Mouse (Mus musculus): Measurements from ENCODE around the gene Slc17a8. TPM values are rescaled to one million over a fixed set of nuclear protein-coding genes. Genes with fewer than 3 reads are reported as not detected.
"Not testable (repeated sequence)": the region's sequence is repeated elsewhere in the genome, so short reads cannot be mapped to it uniquely, and the experiment has no call there.

The Slc17a8 gene
- polyA plus RNA-seq (2015; fragmentation: Nextera tagmentation; extraction: Ambion mirVana) = 0.06 TPM in 1 of 2 replicates, not detected in the other

DNA sequence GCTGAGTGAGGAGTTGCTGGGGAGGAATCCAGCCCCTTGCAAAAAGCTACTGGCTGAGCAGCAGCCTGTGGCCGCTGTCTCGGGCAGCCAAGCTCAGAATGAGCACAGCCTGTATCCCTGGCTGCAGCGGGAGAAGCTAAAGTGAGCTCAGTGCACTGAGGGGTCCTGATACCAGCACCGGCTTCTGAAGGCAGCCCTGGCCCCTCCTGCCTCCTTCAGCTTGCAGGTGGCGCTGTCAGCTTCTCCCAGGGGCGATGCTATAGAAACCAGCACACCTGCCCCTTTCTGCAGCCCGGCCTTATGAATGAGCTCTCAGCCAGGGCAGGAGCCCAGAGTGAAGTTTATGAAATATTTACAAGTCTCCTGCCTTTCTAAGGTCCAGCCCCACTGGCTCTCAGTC is at the start of gene Slc17a8:
TSS of gene Slc17a8 (minus strand) at position 125 of the 400 bp plus-strand sequence.
- H3K9me3 ChIP-seq (replicated peaks; ENCODE audit: control insufficient read depth, low read length) = no peaks in the 10 kb centered on the region
- no peak within 1 kb of the TSS for H3K4me3 ChIP-seq (ENCODE audit: low read depth, low read length)
- no peaks in the 10 kb centered on the region for H3K36me3 ChIP-seq (ENCODE audit: control insufficient read depth, insufficient read depth)
- 54% methylated on average over 7 of the region's 7 CpGs for WGBS (ENCODE audit: insufficient replicate concordance)
- H3K4me1 ChIP-seq (ENCODE audit: control insufficient read depth, low read depth, low read length) = no peaks in the 10 kb centered on the region
- no peak for ATAC-seq (ENCODE audit: low read depth)
- H3K27ac ChIP-seq (ENCODE audit: low read length) = no peak within 1 kb of the TSS
- no peaks in the 10 kb centered on the region for H3K27me3 ChIP-seq (ENCODE audit: control insufficient read depth, insufficient read depth, low read depth, low read length)
- no peak within 1 kb of the TSS for H3K4me2 ChIP-seq (ENCODE audit: low read depth, low read length)
- H3K9ac ChIP-seq (ENCODE audit: low read depth, low read length) = no peak within 1 kb of the TSS

- H3K27me3 ChIP-seq (ENCODE audit: control insufficient read depth, insufficient read depth, low read depth, low read length); H3K4me2 ChIP-seq (ENCODE audit: low read depth, low read length); H3K27ac ChIP-seq (ENCODE audit: low read length); ATAC-seq (ENCODE audit: low read depth); H3K9me3 ChIP-seq (replicated peaks; ENCODE audit: control insufficient read depth, low read length); H3K4me3 ChIP-seq (ENCODE audit: low read depth, low read length); H3K4me1 ChIP-seq (ENCODE audit: control insufficient read depth, low read depth, low read length); H3K36me3 ChIP-seq (ENCODE audit: control insufficient read depth, insufficient read depth); H3K9ac ChIP-seq (ENCODE audit: low read depth, low read length): not testable (repeated sequence)
- 80% methylated on average over 5 of the region's 5 CpGs for WGBS (ENCODE audit: insufficient replicate concordance)
Measured at GRCm38 (mm10) chr10:89670371-89670770, 49.3 kb upstream of the Slc17a8 start.

DNA sequence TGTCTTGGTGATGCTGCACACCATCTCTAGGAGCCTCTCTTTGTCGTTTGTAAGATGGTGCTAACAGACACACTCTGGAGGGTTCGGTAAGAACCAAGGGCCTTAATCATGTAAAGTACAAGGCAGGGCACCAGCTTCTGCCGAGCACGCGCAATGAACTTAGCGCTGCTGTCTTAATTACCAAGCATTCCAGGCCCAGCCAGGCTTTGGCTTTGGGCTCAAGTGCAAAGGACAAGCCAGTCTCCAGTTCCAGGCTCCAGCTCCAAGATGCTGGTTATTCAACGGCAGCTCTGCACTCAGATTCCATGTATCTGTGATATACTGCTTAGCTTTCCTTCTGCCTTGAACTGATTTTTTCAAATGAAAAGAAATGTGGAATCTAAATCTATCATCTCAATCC is 46.5 kb upstream of the Slc17a8 start:
- Histone ChIP-seq H3K4me1 (ENCODE audit: control insufficient read depth, low read depth, low read length) (no peaks in the 10 kb centered on the region), H3K4me3 (ENCODE audit: low read depth, low read length) (no peak overlapping the region), H3K9ac (ENCODE audit: low read depth, low read length) (no peak overlapping the region), H3K27ac (ENCODE audit: low read length) (no peak overlapping the region), H3K9me3 (replicated peaks; ENCODE audit: control insufficient read depth, low read length) (no peaks in the 10 kb centered on the region), H3K36me3 (ENCODE audit: control insufficient read depth, insufficient read depth) (no peaks in the 10 kb centered on the region; the same call in 1 of the 2 replicates), H3K27me3 (ENCODE audit: control insufficient read depth, insufficient read depth, low read depth, low read length) (no peaks in the 10 kb centered on the region), H3K4me2 (ENCODE audit: low read depth, low read length) (no peak overlapping the region)
- ATAC-seq (ENCODE audit: low read depth) = no peak
- 85% methylated on average over 7 of the region's 7 CpGs for WGBS (ENCODE audit: insufficient replicate concordance)

DNA sequence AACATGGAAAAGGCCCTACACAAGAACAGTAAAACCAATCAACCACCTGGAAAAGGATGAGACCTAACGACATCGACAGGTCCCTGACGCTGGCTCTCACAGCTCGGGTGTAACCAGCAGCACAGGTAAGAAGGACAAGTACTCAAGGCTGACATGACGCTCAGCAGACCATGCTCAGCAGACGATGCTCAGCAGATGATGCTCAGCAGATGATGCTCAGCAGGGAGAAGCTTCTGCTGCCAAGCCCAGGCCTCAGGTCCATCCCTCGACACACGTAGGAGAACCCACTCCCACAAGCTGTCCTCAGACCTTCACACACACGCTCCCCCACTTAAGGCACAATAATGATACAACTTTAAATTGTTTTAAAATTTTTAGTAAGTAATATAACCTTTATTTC is 44.6 kb upstream of the Slc17a8 start:
- Histone ChIP-seq H3K9me3 (replicated peaks; ENCODE audit: control insufficient read depth, low read length) (no peaks in the 10 kb centered on the region), H3K4me3 (ENCODE audit: low read depth, low read length) (no peak overlapping the region), H3K4me1 (ENCODE audit: control insufficient read depth, low read depth, low read length) (no peaks in the 10 kb centered on the region), H3K27ac (ENCODE audit: low read length) (no peak overlapping the region), H3K36me3 (ENCODE audit: control insufficient read depth, insufficient read depth) (no peaks in the 10 kb centered on the region; the same call in 1 of the 2 replicates), H3K4me2 (ENCODE audit: low read depth, low read length) (no peak overlapping the region), H3K9ac (ENCODE audit: low read depth, low read length) (no peak overlapping the region), H3K27me3 (ENCODE audit: control insufficient read depth, insufficient read depth, low read depth, low read length) (no peaks in the 10 kb centered on the region)
- no peak for ATAC-seq (ENCODE audit: low read depth)
- WGBS (ENCODE audit: insufficient replicate concordance) = 85% methylated on average over 9 of the region's 9 CpGs

- 90% methylated on average over 8 of the region's 8 CpGs for WGBS (ENCODE audit: insufficient replicate concordance)
- Histone ChIP-seq H3K4me2 (ENCODE audit: low read depth, low read length) (no peak overlapping the region), H3K9me3 (replicated peaks; ENCODE audit: control insufficient read depth, low read length) (no peaks in the 10 kb centered on the region), H3K27me3 (ENCODE audit: control insufficient read depth, insufficient read depth, low read depth, low read length) (no peaks in the 10 kb centered on the region), H3K36me3 (ENCODE audit: control insufficient read depth, insufficient read depth) (no peaks in the 10 kb centered on the region; the same call in none of the 2 replicates), H3K9ac (ENCODE audit: low read depth, low read length) (no peak overlapping the region), H3K4me3 (ENCODE audit: low read depth, low read length) (no peak overlapping the region), H3K4me1 (ENCODE audit: control insufficient read depth, low read depth, low read length) (no peaks in the 10 kb centered on the region), H3K27ac (ENCODE audit: low read length) (no peak overlapping the region)
- no peak for ATAC-seq (ENCODE audit: low read depth)
Measured at GRCm38 (mm10) chr10:89664977-89665645, 44.1 kb upstream of the Slc17a8 start.

- peaks cover 17% of the 10 kb centered on the region for H3K36me3 ChIP-seq (ENCODE audit: control insufficient read depth, insufficient read depth)
Measured at GRCm38 (mm10) chr10:89656366-89656765, 35.3 kb upstream of the Slc17a8 start.

DNA sequence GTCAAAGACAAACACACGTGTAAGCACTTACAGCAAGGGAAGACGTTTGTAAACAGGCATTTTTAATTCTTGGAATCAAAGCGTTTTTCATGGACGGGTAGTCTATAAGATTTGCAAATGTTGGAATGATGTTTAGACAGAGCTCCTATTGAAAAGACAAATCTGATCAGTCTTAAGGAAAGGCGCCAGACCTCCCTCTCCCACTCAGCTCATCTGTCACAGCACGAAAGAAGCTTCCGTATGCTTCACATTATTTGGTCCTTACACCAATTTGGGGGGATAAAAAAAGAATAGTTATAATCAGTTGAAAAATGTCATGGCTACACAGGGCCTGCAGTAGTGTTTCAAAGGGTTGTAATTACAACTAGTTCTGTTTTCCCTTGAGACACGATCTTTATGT is 31.9 kb upstream of the Slc17a8 start:
- H3K4me1 ChIP-seq (ENCODE audit: control insufficient read depth, low read depth, low read length) = no peaks in the 10 kb centered on the region
- no peak overlapping the region for H3K27ac ChIP-seq (ENCODE audit: low read length)
- H3K27me3 ChIP-seq (ENCODE audit: control insufficient read depth, insufficient read depth, low read depth, low read length) = no peaks in the 10 kb centered on the region
- H3K9me3 ChIP-seq (replicated peaks; ENCODE audit: control insufficient read depth, low read length) = no peaks in the 10 kb centered on the region
- no peak for ATAC-seq (ENCODE audit: low read depth)
- no peak overlapping the region for H3K9ac ChIP-seq (ENCODE audit: low read depth, low read length)
- no peak overlapping the region for H3K4me3 ChIP-seq (ENCODE audit: low read depth, low read length)
- WGBS (ENCODE audit: insufficient replicate concordance) = 79% methylated on average over 8 of the region's 8 CpGs
- H3K4me2 ChIP-seq (ENCODE audit: low read depth, low read length) = no peak overlapping the region
- H3K36me3 ChIP-seq (ENCODE audit: control insufficient read depth, insufficient read depth) = peaks cover 17% of the 10 kb centered on the region

More at GRCm38 (mm10) chr10:89656366-89656765, 35.3 kb upstream of the Slc17a8 start:
- no peaks in the 10 kb centered on the region for H3K27me3 ChIP-seq (ENCODE audit: control insufficient read depth, insufficient read depth, low read depth, low read length)
- no peak overlapping the region for H3K27ac ChIP-seq (ENCODE audit: low read length)
- H3K4me2 ChIP-seq (ENCODE audit: low read depth, low read length) = no peak overlapping the region
- no peak for ATAC-seq (ENCODE audit: low read depth)
- no peak overlapping the region for H3K4me3 ChIP-seq (ENCODE audit: low read depth, low read length)
- WGBS (ENCODE audit: insufficient replicate concordance) = 72% methylated on average over 5 of the region's 5 CpGs
- no peaks in the 10 kb centered on the region for H3K9me3 ChIP-seq (replicated peaks; ENCODE audit: control insufficient read depth, low read length)
- no peaks in the 10 kb centered on the region for H3K4me1 ChIP-seq (ENCODE audit: control insufficient read depth, low read depth, low read length)
- no peak overlapping the region for H3K9ac ChIP-seq (ENCODE audit: low read depth, low read length)

DNA sequence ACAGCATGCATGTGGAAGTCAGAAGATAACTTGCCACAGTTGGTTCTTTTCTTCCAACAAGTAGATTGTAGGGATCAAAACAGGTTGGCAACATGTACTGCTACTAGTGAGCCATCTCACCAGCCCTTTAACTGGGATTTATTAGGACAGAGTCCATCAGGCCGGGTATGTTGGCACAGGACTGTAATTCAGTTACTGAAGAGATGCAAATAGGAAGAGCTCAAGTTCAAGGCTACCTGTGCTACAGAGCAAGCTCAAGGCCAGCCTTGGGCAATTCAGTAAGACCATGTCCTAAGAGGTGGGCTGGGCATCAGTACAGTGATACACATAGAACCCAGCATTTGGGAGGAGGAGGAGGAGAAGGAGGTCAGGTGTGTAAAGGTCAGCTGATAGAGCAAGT is 30.6 kb upstream of the Slc17a8 start:
- Histone ChIP-seq H3K4me1 (ENCODE audit: control insufficient read depth, low read depth, low read length) (no peaks in the 10 kb centered on the region), H3K27me3 (ENCODE audit: control insufficient read depth, insufficient read depth, low read depth, low read length) (no peaks in the 10 kb centered on the region), H3K9ac (ENCODE audit: low read depth, low read length) (no peak overlapping the region), H3K36me3 (ENCODE audit: control insufficient read depth, insufficient read depth) (peaks cover 12% of the 10 kb centered on the region), H3K4me3 (ENCODE audit: low read depth, low read length) (no peak overlapping the region), H3K27ac (ENCODE audit: low read length) (no peak overlapping the region), H3K9me3 (replicated peaks; ENCODE audit: control insufficient read depth, low read length) (no peaks in the 10 kb centered on the region), H3K4me2 (ENCODE audit: low read depth, low read length) (no peak overlapping the region)
- WGBS (ENCODE audit: insufficient replicate concordance) = 66% methylated on average over 1 of the region's 1 CpGs
- ATAC-seq (ENCODE audit: low read depth) = no peak

GRCm38 (mm10) chr10:89646918-89647317 is 25.9 kb upstream of the Slc17a8 start:
- Histone ChIP-seq H3K9me3 (replicated peaks; ENCODE audit: control insufficient read depth, low read length) (no peaks in the 10 kb centered on the region), H3K27me3 (ENCODE audit: control insufficient read depth, insufficient read depth, low read depth, low read length) (no peaks in the 10 kb centered on the region), H3K4me2 (ENCODE audit: low read depth, low read length) (no peak overlapping the region), H3K4me1 (ENCODE audit: control insufficient read depth, low read depth, low read length) (no peaks in the 10 kb centered on the region), H3K9ac (ENCODE audit: low read depth, low read length) (no peak overlapping the region), H3K27ac (ENCODE audit: low read length) (no peak overlapping the region), H3K36me3 (ENCODE audit: control insufficient read depth, insufficient read depth) (no peaks in the 10 kb centered on the region; the same call in none of the 2 replicates), H3K4me3 (ENCODE audit: low read depth, low read length) (no peak overlapping the region)
- ATAC-seq (ENCODE audit: low read depth) = no peak
- WGBS (ENCODE audit: insufficient replicate concordance) = 87% methylated on average over 9 of the region's 9 CpGs

All from liver, embryonic 16.5 days (tissue).